In the genomic region with DNA sequence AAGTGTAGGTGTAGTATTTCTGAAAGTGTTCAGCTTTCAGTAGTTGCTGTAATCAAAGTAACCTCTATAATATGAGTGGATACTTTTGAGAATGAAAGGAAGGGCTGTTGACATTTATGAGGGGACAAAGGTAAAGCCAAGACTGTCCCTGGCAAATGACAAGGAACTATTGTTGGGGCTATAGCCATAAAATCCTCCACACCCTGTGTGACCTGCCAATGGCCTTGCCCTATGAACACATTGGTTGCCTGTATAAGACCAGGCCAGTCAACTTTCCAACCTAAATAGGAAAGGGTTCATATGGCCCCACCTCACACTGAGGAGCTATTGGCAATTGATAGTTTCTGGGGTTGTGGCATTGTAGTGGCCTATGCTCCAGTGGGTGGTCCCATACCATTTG, we compare ENCODE assay signal across 14 mouse cellular contexts. TPM values are rescaled to one million over a fixed set of nuclear protein-coding genes. Genes with fewer than 3 reads are reported as not detected.
"Had no signal": no experiment of that assay in that cellular context is flagged by ENCODE, and none has a peak within 500 bp of the region (broad histone marks: within the 10 kb centered on the region; RNA-seq: fewer than 3 reads in every experiment).

No protein-coding gene starts in this region.

- H3K36me3 ChIP-seq: midbrain, embryonic 10.5 days; midbrain, embryonic 12.5 days; neural tube, embryonic 12.5 days; stomach, embryonic 15.5 days had no signal

- ATAC-seq: midbrain, embryonic 16.5 days had no signal

- DNase-seq: right cerebral cortex, postnatal 25 days had no signal

- H3K4me1 ChIP-seq: midbrain, embryonic 10.5 days; midbrain, embryonic 12.5 days; neural tube, embryonic 12.5 days; stomach, embryonic 15.5 days had no signal

- H3K27me3 ChIP-seq: midbrain, embryonic 12.5 days; neural tube, embryonic 12.5 days; stomach, embryonic 15.5 days had no signal

- H3K27ac ChIP-seq: liver, embryonic 14.5 days; midbrain, embryonic 10.5 days; midbrain, embryonic 12.5 days; neural tube, embryonic 12.5 days had no signal

- H3K9ac ChIP-seq: liver, embryonic 14.5 days; lung, embryonic 14.5 days; midbrain, embryonic 12.5 days; neural tube, embryonic 12.5 days; stomach, embryonic 15.5 days had no signal

- H3K4me2 ChIP-seq: lung, embryonic 14.5 days; midbrain, embryonic 12.5 days; neural tube, embryonic 12.5 days; stomach, embryonic 15.5 days had no signal

- H3K4me3 ChIP-seq: midbrain, embryonic 10.5 days; midbrain, embryonic 12.5 days; neural tube, embryonic 12.5 days; stomach, embryonic 15.5 days had no signal

- H3K9me3 ChIP-seq: midbrain, embryonic 10.5 days; midbrain, embryonic 12.5 days; neural tube, embryonic 12.5 days; stomach, embryonic 15.5 days had no signal

RNA-seq across cellular contexts. Expression of a gene that starts 0.9 kb away (rescaled TPM):
- polyA plus RNA-seq: liver, embryonic 14.5 days; lung, embryonic 16.5 days; midbrain, embryonic 10.5 days; midbrain, embryonic 12.5 days; midbrain, embryonic 14.5 days; midbrain, embryonic 16.5 days; neural tube, embryonic 12.5 days; neural tube, embryonic 14.5 days; spleen, adult 2 months; testis, adult 2 months had no signal

RNA-seq across cellular contexts. Expression of a gene that starts 7.1 kb away (rescaled TPM):
- polyA plus RNA-seq: liver, embryonic 14.5 days; liver, embryonic 16.5 days; lung, embryonic 14.5 days; lung, embryonic 16.5 days; midbrain, embryonic 10.5 days; midbrain, embryonic 12.5 days; midbrain, embryonic 14.5 days; midbrain, embryonic 16.5 days; neural tube, embryonic 12.5 days; neural tube, embryonic 14.5 days; testis, adult 2 months had no signal

RNA-seq across cellular contexts. Expression of a gene that starts 27.7 kb away (rescaled TPM):
- polyA plus RNA-seq: testis, adult 2 months had no signal

RNA-seq across cellular contexts. Expression of a gene that starts 30.1 kb away (rescaled TPM):
- polyA plus RNA-seq: testis, adult 2 months had no signal
